Mouse (Mus musculus) heart, postnatal 14 days (tissue): ENCODE measurements around the gene Magi2. TPM values are rescaled to one million over a fixed set of nuclear protein-coding genes. Genes with fewer than 3 reads are reported as not detected.
A peak's percentile ranks its signal among the peaks of the same experiment; 100 is the strongest.
"Not testable (repeated sequence)": the region's sequence is repeated elsewhere in the genome, so short reads cannot be mapped to it uniquely, and the experiment has no call there.

ENCODE experiments used
- DNase-seq, 2 experiments: peaks; one replicate each; pipeline ENCODE4 v3.0.0; 2021 to 2022
- intact Hi-C: fragments of 180-260 bp; cut with DNase I; formaldehyde crosslinking; loops from one replicate; pipeline ENCODE4 v1.15.1; 2025
- total RNA-seq, 2 experiments: library from RNA; stranded (reverse); gene quantifications; 2 replicates each; pipeline ENCODE4 v1.2.3; 2021

The Magi2 gene
- total RNA-seq, 2 experiments from 2014 or later, result 3.5 to 5.9 TPM

- DNase-seq, result not testable (repeated sequence)
- intact Hi-C loops, result loop anchor here (5.0 kb wide), 1 partner anchor 932 kb away; no protein-coding TSS in a partner anchor
Observed at GRCm38 (mm10) chr5:19404268-19404667, 177.4 kb downstream of the Magi2 start.

GRCm38 (mm10) chr5:19414556-19414955 is 187.7 kb downstream of the Magi2 start:
- intact Hi-C loops, result no loop called here

DNA sequence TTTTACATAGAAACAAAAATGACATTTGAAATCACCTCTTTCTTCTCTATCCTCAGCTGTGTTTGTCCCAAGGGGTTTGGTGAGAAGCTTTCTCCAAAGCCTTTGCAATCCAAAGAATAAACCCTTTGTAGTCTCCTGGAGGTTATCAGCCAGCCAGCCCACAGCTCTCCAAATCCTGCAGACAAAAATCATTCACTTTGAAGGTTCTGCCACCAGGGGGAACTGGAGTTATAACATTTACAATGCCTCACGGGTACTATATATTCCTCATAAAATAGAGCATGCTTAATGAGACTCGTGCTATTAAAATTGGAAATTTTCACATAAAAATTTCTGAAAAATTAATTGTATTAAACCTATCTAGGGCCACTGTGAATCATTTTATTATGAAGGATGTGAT is 202.5 kb downstream of the Magi2 start:
- intact Hi-C loops, result loop anchor here (5.0 kb wide), 1 partner anchor 1273 kb away; no protein-coding TSS in a partner anchor
- DNase-seq, result peak; percentile 1 to 19

More at GRCm38 (mm10) chr5:19414556-19414955, 187.7 kb downstream of the Magi2 start:
- no peak for DNase-seq

GRCm38 (mm10) chr5:19462541-19462940 is 235.7 kb downstream of the Magi2 start:
- DNase-seq, result no peak
- intact Hi-C loops, result no loop called here

GRCm38 (mm10) chr5:19465383-19465782 is 238.5 kb downstream of the Magi2 start:
- intact Hi-C loops, result no loop called here
- no peak for DNase-seq

- DNase-seq, result no peak
- intact Hi-C loops, result no loop called here
Observed at GRCm38 (mm10) chr5:19472851-19473439, 246.1 kb downstream of the Magi2 start.

GRCm38 (mm10) chr5:19482981-19483380 is 256.1 kb downstream of the Magi2 start:
- DNase-seq, result peak; percentile 62 to 71
- intact Hi-C loops, result no loop called here

DNA sequence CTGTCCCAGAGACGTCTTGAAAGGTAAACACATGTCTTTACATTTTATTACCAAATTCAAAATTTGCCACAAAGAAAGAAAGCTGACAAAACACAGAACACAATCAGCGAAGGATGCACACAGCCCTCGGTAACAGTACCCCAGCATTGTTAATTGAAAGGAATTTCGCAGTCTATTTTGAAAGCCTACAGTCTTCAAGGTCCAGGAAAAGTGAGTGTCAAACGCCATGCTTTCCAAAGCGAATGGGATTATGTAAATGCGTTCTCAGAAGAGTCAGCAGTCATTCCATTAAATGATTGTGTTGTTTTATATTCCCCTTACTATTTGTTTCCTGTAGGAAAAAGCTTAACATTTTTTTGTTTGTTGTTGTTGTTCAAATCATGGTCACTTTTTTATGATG is 261.1 kb downstream of the Magi2 start:
- no peak for DNase-seq
- intact Hi-C loops, result no loop called here

- intact Hi-C loops, result no loop called here
- no peak for DNase-seq
Observed at GRCm38 (mm10) chr5:19501005-19501404, 274.2 kb downstream of the Magi2 start.

DNA sequence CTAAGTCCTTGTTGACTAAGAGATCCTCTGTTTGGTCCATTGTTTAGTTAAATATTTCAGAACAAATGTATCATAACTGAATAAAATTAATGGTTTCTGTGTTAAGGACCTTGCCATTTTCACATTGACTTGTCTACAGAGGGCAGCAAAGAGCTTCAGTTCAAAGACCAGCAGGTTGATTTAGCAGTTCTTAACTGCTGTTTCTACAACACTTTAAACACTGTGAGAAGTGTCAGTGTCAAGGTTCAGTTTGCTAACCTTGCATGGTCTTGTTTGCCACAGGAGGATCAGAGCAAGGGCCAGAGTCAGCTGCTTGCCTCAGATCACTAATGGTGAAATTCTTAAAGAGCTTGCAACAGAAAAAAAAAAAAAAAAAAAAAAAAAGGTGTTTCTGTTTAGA is 295.3 kb downstream of the Magi2 start:
- peak in 1 of 2 experiments; percentile 25 for DNase-seq
- intact Hi-C loops, result loop anchor here (5.0 to 10.0 kb wide), 3 partner anchors 1113 to 1245 kb away; no protein-coding TSS in a partner anchor

DNA sequence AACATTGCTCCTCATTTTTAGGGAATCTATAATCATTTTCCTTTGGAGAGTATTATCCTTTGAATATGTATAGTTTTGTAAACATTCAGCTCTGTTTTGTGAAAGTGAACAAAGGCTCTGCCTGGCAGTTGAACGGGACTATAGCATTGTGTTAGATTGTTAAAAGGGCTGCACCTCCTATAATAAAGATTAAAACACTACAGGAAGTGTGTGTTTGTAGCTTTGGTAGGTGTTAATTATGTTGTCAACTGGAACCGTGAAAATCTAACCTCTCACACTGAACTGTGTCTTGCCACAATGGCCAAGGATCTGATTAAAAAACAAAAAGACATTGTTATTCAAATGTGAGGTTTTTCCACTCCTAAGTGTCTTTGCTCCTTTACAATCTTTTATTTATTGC is 312.5 kb downstream of the Magi2 start:
- DNase-seq, result no peak
- intact Hi-C loops, result no loop called here

- intact Hi-C loops, result no loop called here
- DNase-seq, result no peak
Observed at GRCm38 (mm10) chr5:19546424-19546823, 319.6 kb downstream of the Magi2 start.

GRCm38 (mm10) chr5:19546900-19547299 is 320.1 kb downstream of the Magi2 start:
- no peak for DNase-seq
- intact Hi-C loops, result no loop called here

- intact Hi-C loops, result no loop called here
- DNase-seq, result no peak
Observed at GRCm38 (mm10) chr5:19553510-19553909, 326.7 kb downstream of the Magi2 start.

- no peak for DNase-seq
- intact Hi-C loops, result no loop called here
Observed at GRCm38 (mm10) chr5:19565636-19566035, 338.8 kb downstream of the Magi2 start.

DNA sequence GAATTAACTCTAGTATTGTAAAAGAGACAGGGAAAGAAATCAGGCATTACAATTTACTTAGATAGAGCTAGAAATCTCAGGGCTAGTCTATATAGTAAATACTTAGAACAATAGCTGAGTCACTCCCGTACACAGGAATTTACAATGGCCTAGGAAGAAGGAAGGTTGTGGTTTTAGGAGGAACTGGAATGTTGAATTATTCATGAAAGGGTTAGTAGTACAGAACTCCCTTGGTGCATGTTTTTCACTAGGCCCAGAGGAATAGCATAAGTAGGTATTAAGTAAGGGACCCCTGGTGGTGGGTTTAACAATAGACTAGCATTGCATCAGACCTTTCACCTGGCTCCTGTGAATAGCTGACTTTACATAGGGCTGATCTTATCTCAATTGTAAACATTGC is 339.3 kb downstream of the Magi2 start:
- DNase-seq, intact Hi-C loops: not testable (repeated sequence)

DNA sequence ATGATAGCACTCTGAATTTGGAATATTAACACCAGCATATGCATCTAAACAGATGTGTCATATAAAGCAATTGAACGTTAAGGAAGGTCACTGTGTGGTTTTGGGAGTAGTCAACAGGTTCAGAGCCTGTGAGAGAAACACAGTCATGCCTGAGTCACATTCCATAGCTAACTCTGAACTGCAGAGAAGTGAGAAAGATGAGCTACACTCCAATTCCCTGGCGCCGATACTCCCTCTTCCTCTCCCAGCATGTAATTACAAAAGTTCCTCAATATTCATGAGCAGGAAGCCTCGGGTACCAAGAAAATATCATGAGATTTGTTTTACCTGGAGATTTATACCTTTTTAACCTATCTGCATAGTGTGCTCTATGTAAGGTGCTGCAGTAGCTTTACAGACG is 380.9 kb downstream of the Magi2 start:
- no peak for DNase-seq
- intact Hi-C loops, result no loop called here

DNA sequence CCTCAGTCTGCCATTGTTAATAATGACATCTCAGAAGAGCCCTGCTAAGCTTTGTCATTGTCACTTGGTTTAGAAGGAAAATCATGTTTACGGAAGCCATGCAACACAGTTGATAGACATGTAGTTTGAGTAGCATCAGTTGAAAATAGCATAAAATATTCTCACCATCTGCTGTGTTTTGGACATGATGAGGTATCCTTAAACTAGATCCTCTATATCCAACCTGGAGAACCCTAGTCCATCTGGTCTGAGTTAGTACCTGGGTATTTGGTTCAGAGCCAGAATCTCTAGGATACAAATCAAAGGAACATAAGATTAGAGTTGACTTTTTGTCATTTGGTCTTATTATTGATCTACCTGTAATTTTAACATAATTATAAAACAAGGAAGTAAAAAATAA is 385.0 kb downstream of the Magi2 start:
- DNase-seq, result no peak
- intact Hi-C loops, result no loop called here

DNA sequence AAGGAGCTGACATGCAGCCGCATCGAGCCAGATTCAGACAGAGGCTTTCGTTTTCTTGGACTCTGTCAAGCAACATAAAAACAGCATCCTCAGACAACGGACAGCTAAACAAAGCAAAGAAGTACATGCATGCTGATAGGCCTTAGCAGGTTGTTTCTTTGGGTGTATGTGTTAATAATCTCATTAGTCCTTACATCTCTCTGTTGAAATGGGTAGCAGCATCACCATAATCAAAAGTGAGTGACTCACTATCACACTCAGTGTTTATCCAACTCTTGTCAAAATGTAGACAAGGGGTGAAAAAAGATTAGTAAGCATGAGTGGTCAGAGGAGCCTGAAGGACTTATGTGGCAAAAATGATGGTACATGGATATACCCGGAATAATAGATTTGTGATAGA is 394.8 kb downstream of the Magi2 start:
- intact Hi-C loops, result no loop called here
- DNase-seq, result no peak

DNA sequence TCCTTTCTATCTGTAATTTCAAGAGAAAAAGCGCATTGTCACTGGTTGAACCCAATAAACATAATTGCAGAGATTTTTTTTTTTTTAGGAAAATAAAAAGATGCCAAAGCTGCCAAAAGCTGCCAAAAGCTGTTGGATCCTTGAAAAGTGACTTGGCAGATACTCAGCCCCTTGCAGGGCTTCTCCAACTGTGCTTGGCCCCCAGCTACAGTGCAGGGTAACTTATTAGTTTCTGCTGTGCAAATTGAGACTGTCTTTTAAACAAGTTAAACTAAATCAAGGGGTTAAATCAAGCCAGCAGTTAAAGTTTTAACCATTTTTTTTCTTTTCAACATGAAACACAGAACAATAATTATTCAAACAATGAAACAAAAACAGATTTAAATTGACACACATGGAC is 407.1 kb downstream of the Magi2 start:
- intact Hi-C loops, result no loop called here
- DNase-seq, result no peak

- no peak for DNase-seq
- intact Hi-C loops, result no loop called here
Observed at GRCm38 (mm10) chr5:19637789-19638188, 411.0 kb downstream of the Magi2 start.

GRCm38 (mm10) chr5:19655986-19656385 is 429.1 kb downstream of the Magi2 start:
- DNase-seq, result no peak
- intact Hi-C loops, result no loop called here

DNA sequence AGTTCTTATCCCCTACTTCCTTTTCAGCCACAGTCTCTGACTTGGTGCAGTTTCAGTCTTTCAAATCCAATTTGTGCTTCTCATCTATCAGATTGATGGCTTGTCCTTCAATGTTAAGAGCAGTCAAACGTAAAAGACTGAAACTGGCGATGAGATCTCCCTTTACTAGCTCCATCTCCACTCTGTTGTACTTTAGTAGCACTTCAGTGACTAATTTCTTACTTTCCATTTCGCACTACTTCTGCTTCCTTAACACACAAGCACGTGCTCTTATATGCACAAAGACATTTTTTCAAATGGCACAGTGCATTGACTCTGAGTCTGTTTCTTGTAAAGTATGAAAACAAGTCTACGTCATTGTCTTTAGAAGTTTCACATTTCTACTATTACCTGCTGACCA is 439.6 kb downstream of the Magi2 start:
- DNase-seq, result no peak
- intact Hi-C loops, result no loop called here
